Mouse (Mus musculus): ENCODE results near the gene Apbb1ip.

Apbb1ip gene

GRCm38 (mm10) chr2:22775213-22775612 lies 1.3 kb downstream of the Apbb1ip start:
- ATAC-seq (ENCODE audit: low TSS enrichment): no peak

- ATAC-seq (ENCODE audit: low TSS enrichment): no peak
Measured at GRCm38 (mm10) chr2:22775681-22776080, 1.8 kb downstream of the Apbb1ip start.

GRCm38 (mm10) chr2:22776568-22777230 lies 2.8 kb downstream of the Apbb1ip start:
- ATAC-seq (ENCODE audit: low TSS enrichment): no peak

- no peak for ATAC-seq (ENCODE audit: low TSS enrichment)
Measured at GRCm38 (mm10) chr2:22777757-22778156, 3.9 kb downstream of the Apbb1ip start.

GRCm38 (mm10) chr2:22780884-22781283 lies 7.0 kb downstream of the Apbb1ip start:
- ATAC-seq (ENCODE audit: low TSS enrichment): peak; percentile 57; the same call in 1 of the 2 replicates

- ATAC-seq (ENCODE audit: low TSS enrichment): no peak
Measured at GRCm38 (mm10) chr2:22781387-22782009, 7.6 kb downstream of the Apbb1ip start.

GRCm38 (mm10) chr2:22782057-22782456 lies 8.2 kb downstream of the Apbb1ip start:
- ATAC-seq (ENCODE audit: low TSS enrichment): no peak

- ATAC-seq (ENCODE audit: low TSS enrichment): no peak
Measured at GRCm38 (mm10) chr2:22783137-22783638, 9.3 kb downstream of the Apbb1ip start.

GRCm38 (mm10) chr2:22784186-22784585 lies 10.3 kb downstream of the Apbb1ip start:
- no peak for ATAC-seq (ENCODE audit: low TSS enrichment)

GRCm38 (mm10) chr2:22784771-22785170 lies 10.9 kb downstream of the Apbb1ip start:
- ATAC-seq (ENCODE audit: low TSS enrichment): no peak

- no peak for ATAC-seq (ENCODE audit: low TSS enrichment)
Measured at GRCm38 (mm10) chr2:22788658-22789057, 14.8 kb downstream of the Apbb1ip start.

- ATAC-seq (ENCODE audit: low TSS enrichment): no peak
Measured at GRCm38 (mm10) chr2:22789576-22789975, 15.7 kb downstream of the Apbb1ip start.

- ATAC-seq (ENCODE audit: low TSS enrichment): no peak
Measured at GRCm38 (mm10) chr2:22790435-22790834, 16.5 kb downstream of the Apbb1ip start.

GRCm38 (mm10) chr2:22795087-22795486 lies 21.2 kb downstream of the Apbb1ip start:
- ATAC-seq (ENCODE audit: low TSS enrichment): no peak

GRCm38 (mm10) chr2:22796487-22796886 lies 22.6 kb downstream of the Apbb1ip start:
- ATAC-seq (ENCODE audit: low TSS enrichment): no peak

GRCm38 (mm10) chr2:22799430-22800041 lies 25.6 kb downstream of the Apbb1ip start:
- no peak for ATAC-seq (ENCODE audit: low TSS enrichment)

- ATAC-seq (ENCODE audit: low TSS enrichment): no peak
Measured at GRCm38 (mm10) chr2:22805589-22805988, 31.7 kb downstream of the Apbb1ip start.

GRCm38 (mm10) chr2:22806576-22806975 lies 32.7 kb downstream of the Apbb1ip start:
- ATAC-seq (ENCODE audit: low TSS enrichment): no peak

- no peak for ATAC-seq (ENCODE audit: low TSS enrichment)
Measured at GRCm38 (mm10) chr2:22807312-22807711, 33.4 kb downstream of the Apbb1ip start.

GRCm38 (mm10) chr2:22810851-22811250 lies 37.0 kb downstream of the Apbb1ip start:
- no peak for ATAC-seq (ENCODE audit: low TSS enrichment)

GRCm38 (mm10) chr2:22811466-22811865 lies 37.6 kb downstream of the Apbb1ip start:
- ATAC-seq (ENCODE audit: low TSS enrichment): no peak

- no peak for ATAC-seq (ENCODE audit: low TSS enrichment)
Measured at GRCm38 (mm10) chr2:22813921-22814320, 40.0 kb downstream of the Apbb1ip start.

GRCm38 (mm10) chr2:22815674-22816073 lies 41.8 kb downstream of the Apbb1ip start:
- ATAC-seq (ENCODE audit: low TSS enrichment): no peak
